Mouse (Mus musculus) liver, embryonic 15.5 days (tissue): ENCODE measurements at regions not wholly inside any gene's neighbourhood (a gene's known extent, or its start where the extent isn't known, plus 50 kb on each side); places are given as distances from the start of the nearest gene placed in this dataset.

Source experiments
- ATAC-seq: fragments of 200-750 bp; cut with Nextera tagmentation; 2 replicates; pipeline ENCODE4 v1.8.0; 2017; ENCODE audit warnings: moderate number of reproducible peaks, mild to moderate bottlenecking, moderate library complexity; ENCODE audit not compliant: insufficient read depth
- H3K27ac ChIP-seq: fragments of 300-500 bp; sonication (generic); replicated peaks from 2 replicates; pipeline ENCODE4 v1.5.1; 2015; ENCODE audit warnings: mild to moderate bottlenecking, inconsistent platforms
- H3K27me3 ChIP-seq: fragments of 300-500 bp; sonication (generic); 2 replicates; pipeline ENCODE4 v1.6.1; 2015; ENCODE audit warnings: mild to moderate bottlenecking, inconsistent platforms
- H3K36me3 ChIP-seq: fragments of 300-500 bp; sonication (generic); replicated peaks from 2 replicates; pipeline ENCODE4 v1.6.1; 2015; ENCODE audit warnings: moderate library complexity, mild to moderate bottlenecking, inconsistent platforms
- H3K4me1 ChIP-seq: fragments of 300-500 bp; sonication (generic); replicated peaks from 2 replicates; pipeline ENCODE4 v1.6.1; 2015; ENCODE audit warnings: inconsistent platforms
- H3K4me2 ChIP-seq: fragments of 300-500 bp; sonication (generic); 2 replicates; pipeline ENCODE4 v1.6.1; 2015; ENCODE audit warnings: moderate library complexity, mild to moderate bottlenecking, inconsistent platforms
- H3K4me3 ChIP-seq: fragments of 300-500 bp; sonication (generic); replicated peaks from 2 replicates; pipeline ENCODE4 v1.5.1; 2015; ENCODE audit warnings: mild to moderate bottlenecking, inconsistent platforms
- H3K9ac ChIP-seq: fragments of 300-500 bp; sonication (generic); 2 replicates; pipeline ENCODE4 v1.6.1; 2015; ENCODE audit warnings: moderate library complexity, mild to moderate bottlenecking, inconsistent platforms
- H3K9me3 ChIP-seq: fragments of 300-500 bp; sonication (generic); replicated peaks from 2 replicates; pipeline ENCODE4 v1.6.1; 2016; ENCODE audit warnings: inconsistent platforms
- WGBS: fragments of 180-500 bp; shearing (Covaris S2); methylation state at CpG from one replicate; pipeline ENCODE4 v1.1.7; 2015; ENCODE audit warnings: mixed read lengths; ENCODE audit not compliant: insufficient replicate concordance; 5-methylcytosine and 5-hydroxymethylcytosine counted together

DNA sequence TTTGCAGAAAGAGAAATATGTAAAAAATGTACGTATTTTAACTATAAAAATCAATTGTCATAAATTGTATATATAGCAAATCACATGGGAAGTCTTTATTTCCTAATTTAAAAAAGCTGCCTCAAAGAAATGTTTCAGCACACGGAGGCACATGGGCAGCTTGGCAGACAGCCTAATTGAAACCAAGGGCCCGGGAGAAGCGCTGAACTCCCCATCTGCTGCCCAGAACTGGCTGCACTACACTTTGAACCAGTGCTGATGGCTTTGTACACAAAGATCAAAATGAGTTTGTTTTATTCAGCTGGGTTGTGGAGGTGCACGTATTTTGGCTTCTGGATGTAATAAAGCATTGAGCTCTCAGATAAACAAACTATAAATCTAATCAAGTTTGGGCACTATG, 100.2 kb upstream of the Rspo3 start:
- no peaks in the 10 kb centered on the region for H3K27me3 ChIP-seq
- no peak overlapping the region for H3K4me3 ChIP-seq
- H3K4me2 ChIP-seq, result no peak overlapping the region
- no peak for ATAC-seq
- no peak overlapping the region for H3K9ac ChIP-seq
- H3K36me3 ChIP-seq, result no peaks in the 10 kb centered on the region
- 49% methylated on average over 5 of the region's 5 CpGs for WGBS
- H3K27ac ChIP-seq, result no peak overlapping the region
- no peaks in the 10 kb centered on the region for H3K4me1 ChIP-seq
- no peaks in the 10 kb centered on the region for H3K9me3 ChIP-seq

DNA sequence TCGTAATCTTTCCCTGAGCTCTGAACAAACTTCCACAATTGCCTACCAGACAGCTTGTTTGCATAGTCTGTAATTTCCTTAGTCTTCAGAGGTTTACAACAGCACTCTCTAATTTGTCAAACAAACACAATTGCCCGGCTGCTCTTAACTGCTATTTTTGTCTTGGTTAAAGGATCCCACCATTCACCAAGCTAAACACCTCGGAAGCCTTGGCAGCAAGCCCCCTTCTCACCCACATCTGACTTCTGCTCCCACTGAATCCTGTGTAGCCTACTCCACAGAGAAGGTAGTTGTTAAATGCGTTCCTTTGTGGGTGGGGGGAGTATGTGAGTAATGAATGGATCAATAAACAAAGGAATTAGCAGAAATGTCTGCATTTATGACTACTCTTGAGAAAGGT, 59.8 kb upstream of the Rspo3 start:
- WGBS, result 15% methylated on average over 4 of the region's 4 CpGs
- Histone ChIP-seq H3K9me3 (no peaks in the 10 kb centered on the region), H3K4me3 (no peak overlapping the region), H3K4me1 (no peaks in the 10 kb centered on the region), H3K27me3 (no peaks in the 10 kb centered on the region), H3K9ac (no peak overlapping the region), H3K36me3 (no peaks in the 10 kb centered on the region), H3K4me2 (no peak overlapping the region), H3K27ac (no peak overlapping the region)
- ATAC-seq, result no peak

DNA sequence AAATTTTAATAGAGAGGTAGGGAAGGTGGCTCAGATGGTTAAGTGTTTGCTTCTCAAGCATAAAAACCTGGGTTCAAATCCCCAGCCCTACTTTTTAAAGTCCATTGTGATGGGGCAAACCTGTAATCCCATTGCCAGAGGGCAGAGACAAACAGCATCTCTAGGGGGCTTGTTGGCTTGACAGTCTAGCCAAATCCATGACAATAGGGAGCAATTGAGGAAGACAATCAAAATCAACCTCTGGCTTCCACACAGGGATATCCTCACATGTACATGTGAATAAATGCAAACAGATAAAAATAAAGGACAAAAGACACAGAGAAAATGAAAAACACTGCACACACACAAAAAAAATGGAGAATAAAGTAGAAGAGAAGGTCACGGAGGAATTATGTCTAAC, 59.3 kb upstream of the Rspo3 start:
- Histone ChIP-seq H3K27me3 (no peaks in the 10 kb centered on the region), H3K9ac (no peak overlapping the region), H3K9me3 (no peaks in the 10 kb centered on the region), H3K4me1 (no peaks in the 10 kb centered on the region), H3K27ac (no peak overlapping the region), H3K36me3 (no peaks in the 10 kb centered on the region), H3K4me3 (no peak overlapping the region), H3K4me2 (no peak overlapping the region)
- ATAC-seq, result no peak
- 67% methylated on average over 1 of the region's 1 CpGs for WGBS

DNA sequence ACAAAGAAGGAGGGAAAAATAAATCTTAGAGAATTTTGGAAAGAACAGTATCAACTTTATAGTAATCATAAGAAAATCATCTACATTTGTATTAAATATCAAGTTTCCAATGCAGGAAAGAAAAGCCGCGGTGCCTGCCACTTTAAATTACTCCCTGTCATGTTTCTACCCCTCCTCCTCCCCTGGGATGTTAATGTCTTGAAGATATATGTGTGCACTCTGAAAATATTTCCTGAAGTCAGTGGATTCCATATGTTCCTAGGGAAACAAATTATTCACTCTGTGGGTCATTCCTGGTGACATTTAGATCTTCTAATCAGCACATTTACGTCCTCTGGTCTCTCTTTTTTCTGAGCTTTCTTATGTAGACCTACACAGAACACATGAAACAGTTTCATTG, 57.2 kb upstream of the Rspo3 start:
- no peak overlapping the region for H3K9ac ChIP-seq
- H3K27ac ChIP-seq, result no peak overlapping the region
- H3K4me1 ChIP-seq, result no peaks in the 10 kb centered on the region
- H3K9me3 ChIP-seq, result no peaks in the 10 kb centered on the region
- H3K4me3 ChIP-seq, result no peak overlapping the region
- WGBS, result 59% methylated on average over 3 of the region's 3 CpGs
- H3K27me3 ChIP-seq, result no peaks in the 10 kb centered on the region
- no peaks in the 10 kb centered on the region for H3K36me3 ChIP-seq
- ATAC-seq, result no peak
- no peak overlapping the region for H3K4me2 ChIP-seq

DNA sequence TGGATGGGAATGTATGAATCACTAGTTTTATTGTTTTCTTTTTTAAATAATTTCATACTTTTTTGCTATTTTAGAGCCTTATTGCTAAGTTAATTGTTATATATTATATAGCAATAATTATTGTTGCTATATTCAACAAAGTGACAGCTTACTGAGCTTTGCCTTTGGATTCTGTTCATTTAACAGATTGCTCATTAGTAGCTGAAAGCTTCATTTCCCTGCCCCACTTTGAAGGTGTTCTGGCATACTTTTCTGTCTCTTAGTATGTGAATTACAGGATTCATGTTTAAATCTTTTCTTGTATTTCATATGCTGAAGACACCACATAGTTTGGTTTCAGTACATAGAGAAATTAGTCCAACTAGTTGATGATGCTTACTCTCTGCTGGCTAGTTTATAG, 54.5 kb upstream of the Rspo3 start:
- H3K4me1 ChIP-seq, result no peaks in the 10 kb centered on the region
- H3K4me3 ChIP-seq, result no peak overlapping the region
- no peak for ATAC-seq
- H3K9ac ChIP-seq, result no peak overlapping the region
- H3K4me2 ChIP-seq, result no peak overlapping the region
- H3K27ac ChIP-seq, result no peak overlapping the region
- no peaks in the 10 kb centered on the region for H3K27me3 ChIP-seq
- no peaks in the 10 kb centered on the region for H3K36me3 ChIP-seq
- H3K9me3 ChIP-seq, result no peaks in the 10 kb centered on the region

DNA sequence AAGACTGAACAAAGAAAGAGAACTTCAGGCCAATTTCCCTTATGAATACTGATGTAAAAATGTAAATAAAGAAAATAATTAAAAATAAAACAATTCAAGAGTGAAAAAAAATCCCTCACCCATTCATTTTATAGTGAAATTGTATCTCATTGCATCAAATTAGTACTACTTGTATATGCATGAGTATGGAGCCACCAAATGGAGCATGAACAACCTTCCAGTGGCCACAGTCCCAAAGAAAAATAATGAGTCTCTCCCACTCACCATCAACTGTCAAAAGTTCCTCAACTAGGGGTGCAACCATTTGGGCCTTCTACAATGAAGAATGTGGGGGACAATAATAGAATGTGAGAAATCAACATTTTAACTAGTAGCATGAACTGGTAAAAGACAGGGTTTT, 54.1 kb upstream of the Rspo3 start:
- H3K4me2 ChIP-seq, result no peak overlapping the region
- H3K9ac ChIP-seq, result no peak overlapping the region
- ATAC-seq, result no peak
- H3K4me1 ChIP-seq, result no peaks in the 10 kb centered on the region
- H3K9me3 ChIP-seq, result no peaks in the 10 kb centered on the region
- no peaks in the 10 kb centered on the region for H3K36me3 ChIP-seq
- H3K27ac ChIP-seq, result no peak overlapping the region
- no peaks in the 10 kb centered on the region for H3K27me3 ChIP-seq
- no peak overlapping the region for H3K4me3 ChIP-seq
